Mouse (Mus musculus) heart, embryonic 14.5 days (tissue): Measurements from ENCODE around the gene Gucy1b1. TPM values are rescaled to one million over a fixed set of nuclear protein-coding genes. Genes with fewer than 3 reads are reported as not detected.

Source experiments
- ATAC-seq: fragments of 200-750 bp; cut with Nextera tagmentation; 2 replicates; pipeline ENCODE4 v1.8.0; 2017; ENCODE audit warnings: low read depth, moderate TSS enrichment; ENCODE audit not compliant: insufficient number of reproducible peaks, insufficient read depth, low FRiP score
- H3K27ac ChIP-seq, 2 experiments: fragments of 200-500 bp in 1 of 2; fragments of 300-500 bp in 1 of 2; sonication (generic) in 1 of 2; replicated peaks in 1 of 2; 2 replicates each; pipeline ENCODE4 v1.5.1; 2012 to 2014; ENCODE audit warnings: low read depth in 2 of 2, low read length in 2 of 2, control low read depth in 1 of 2, mild to moderate bottlenecking in 1 of 2, mixed read lengths in 1 of 2; ENCODE audit not compliant: control insufficient read depth in 1 of 2, insufficient read depth in 1 of 2
- H3K27me3 ChIP-seq: fragments of 300-500 bp; sonication (generic); 2 replicates; pipeline ENCODE4 v1.6.1; 2014; ENCODE audit warnings: mild to moderate bottlenecking, low read length, control low read depth; ENCODE audit not compliant: control insufficient read depth, insufficient read depth
- H3K36me3 ChIP-seq: fragments of 300-500 bp; sonication (generic); 2 replicates; pipeline ENCODE4 v1.6.1; 2014; ENCODE audit warnings: mild to moderate bottlenecking, control low read depth, low read length, mixed read lengths; ENCODE audit not compliant: control insufficient read depth, insufficient read depth
- H3K4me1 ChIP-seq, 2 experiments: fragments of 200-500 bp in 1 of 2; fragments of 300-500 bp in 1 of 2; sonication (generic) in 1 of 2; 2 replicates each; pipeline ENCODE4 v1.6.1; 2012 to 2014; ENCODE audit warnings: low read length in 2 of 2, control low read depth in 1 of 2, mixed read lengths in 1 of 2; ENCODE audit not compliant: control insufficient read depth in 2 of 2, insufficient read depth in 2 of 2
- H3K4me2 ChIP-seq: fragments of 300-500 bp; sonication (generic); 2 replicates; pipeline ENCODE4 v1.6.1; 2014; ENCODE audit warnings: mild to moderate bottlenecking, low read length
- H3K4me3 ChIP-seq, 2 experiments: fragments of 200-500 bp in 1 of 2; fragments of 300-500 bp in 1 of 2; sonication (generic) in 1 of 2; 2 replicates each; pipeline ENCODE4 v1.5.1; 2012 to 2014; ENCODE audit warnings: low read length in 2 of 2, mild to moderate bottlenecking in 2 of 2, control low read depth in 1 of 2, low read depth in 1 of 2, moderate library complexity in 1 of 2; ENCODE audit not compliant: control insufficient read depth in 1 of 2, insufficient read depth in 1 of 2
- H3K9ac ChIP-seq: fragments of 300-500 bp; sonication (generic); 2 replicates; pipeline ENCODE4 v1.6.1; 2014; ENCODE audit warnings: mild to moderate bottlenecking, low read length
- H3K9me3 ChIP-seq: fragments of 300-500 bp; sonication (generic); 2 replicates; pipeline ENCODE4 v1.6.1; 2016; ENCODE audit warnings: low read length, control low read depth; ENCODE audit not compliant: control insufficient read depth
- WGBS: fragments of 180-500 bp; shearing (Covaris S2); extraction: QIAGEN DNeasy Blood & Tissue Kit; methylation state at CpG from one replicate; pipeline ENCODE4 v1.1.7; 2014; 5-methylcytosine and 5-hydroxymethylcytosine counted together
- polyA plus RNA-seq: library from polyadenylated mRNA; unstranded; fragments of >200 nt; fragmentation: Nextera tagmentation; extraction: Ambion mirVana; gene quantifications from 2 replicates; pipeline ENCODE4 v1.2.1, GENCODE M21; 2014

Gene Gucy1b1
- polyA plus RNA-seq, 1 experiment from 2014 or later: 62.2 TPM

DNA sequence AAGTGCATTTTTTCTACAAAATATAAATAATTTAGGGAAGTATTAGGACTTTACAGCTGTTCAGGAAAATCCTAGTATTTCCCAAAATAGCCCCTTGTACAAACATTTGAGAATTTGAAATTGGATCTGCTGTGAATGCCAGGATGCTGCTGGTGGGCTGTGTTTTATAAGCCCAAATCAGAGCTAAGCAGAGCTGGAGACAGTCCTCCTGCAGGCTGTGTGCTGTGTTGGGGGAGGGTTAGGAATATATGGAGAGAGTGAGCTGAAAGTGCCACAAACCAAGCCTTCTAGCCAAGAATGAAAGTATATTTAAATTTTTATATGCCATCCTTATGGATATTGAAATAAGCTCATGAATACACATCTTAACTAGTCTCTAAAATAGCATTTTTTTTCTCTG, 23.0 kb downstream of the Gucy1b1 start:
- no peak for ATAC-seq
- Histone ChIP-seq H3K4me1 (peaks cover 3 to 17% of the 10 kb centered on the region in 2 experiments; a peak in 3 of 4 replicates), H3K9ac (no peak overlapping the region), H3K4me3 (no peak overlapping the region), H3K27ac (no peak overlapping the region), H3K36me3 (peaks cover 19% of the 10 kb centered on the region), H3K27me3 (no peaks in the 10 kb centered on the region), H3K4me2 (no peak overlapping the region), H3K9me3 (no peaks in the 10 kb centered on the region)

DNA sequence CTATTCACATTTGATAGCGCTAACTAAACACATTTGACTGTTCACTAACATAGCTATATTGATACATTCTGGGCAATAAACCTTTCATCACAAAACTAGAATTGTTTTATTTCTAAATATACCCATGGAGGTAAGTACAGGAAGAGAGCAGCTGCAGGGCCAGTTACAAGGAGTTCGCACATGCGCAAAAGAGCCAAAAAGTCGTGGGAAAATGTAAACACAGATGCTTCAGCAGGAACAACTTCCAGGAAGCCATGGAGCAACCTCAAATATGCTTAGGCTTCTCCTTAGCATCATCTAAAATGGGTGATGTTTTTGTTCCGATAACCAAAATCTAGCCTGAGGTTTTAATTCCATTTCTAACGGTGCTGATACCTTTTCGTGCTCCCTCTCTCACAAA, 25.8 kb downstream of the Gucy1b1 start:
- no peaks in the 10 kb centered on the region for H3K9me3 ChIP-seq
- no peak overlapping the region for H3K4me3 ChIP-seq
- H3K9ac ChIP-seq: no peak overlapping the region
- H3K27ac ChIP-seq: 0 out of 4 replicates have a peak overlapping the region, but pooled peaks of 1 of the 2 experiments have one; percentile 16
- no peaks in the 10 kb centered on the region for H3K27me3 ChIP-seq
- H3K4me1 ChIP-seq: peaks cover 0 to 5% of the 10 kb centered on the region in 2 experiments; a peak in 2 of 4 replicates
- no peak overlapping the region for H3K4me2 ChIP-seq
- peaks cover 34% of the 10 kb centered on the region for H3K36me3 ChIP-seq
- 63% methylated on average over 7 of the region's 7 CpGs for WGBS
- no peak for ATAC-seq

DNA sequence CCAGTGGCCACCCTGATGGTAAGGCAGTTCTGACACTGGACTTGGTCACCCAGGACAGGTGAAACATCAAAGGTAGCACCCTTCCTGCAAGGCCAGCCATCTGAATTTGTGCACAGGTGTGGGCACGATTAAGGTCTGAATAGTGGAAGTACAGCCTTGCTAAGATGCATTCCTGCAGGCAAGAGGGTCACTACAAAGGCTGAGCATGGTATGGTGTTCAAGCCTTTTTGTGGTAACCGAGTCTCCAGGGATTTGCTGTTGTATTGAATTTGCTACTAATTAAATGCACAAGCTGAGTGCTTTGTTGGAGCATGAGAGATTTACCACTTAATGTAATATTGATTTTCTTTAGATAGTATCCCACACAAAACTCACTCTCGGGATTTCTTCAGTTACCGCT, 26.4 kb downstream of the Gucy1b1 start:
- Histone ChIP-seq H3K36me3 (peaks cover 40% of the 10 kb centered on the region), H3K27me3 (no peaks in the 10 kb centered on the region), H3K4me3 (no peak overlapping the region), H3K9me3 (no peaks in the 10 kb centered on the region), H3K9ac (no peak overlapping the region), H3K4me1 (peaks cover 0 to 5% of the 10 kb centered on the region in 2 experiments; a peak in 2 of 4 replicates), H3K4me2 (no peak overlapping the region), H3K27ac (no peak overlapping the region)
- ATAC-seq: no peak
- WGBS: 85% methylated on average over 4 of the region's 4 CpGs

DNA sequence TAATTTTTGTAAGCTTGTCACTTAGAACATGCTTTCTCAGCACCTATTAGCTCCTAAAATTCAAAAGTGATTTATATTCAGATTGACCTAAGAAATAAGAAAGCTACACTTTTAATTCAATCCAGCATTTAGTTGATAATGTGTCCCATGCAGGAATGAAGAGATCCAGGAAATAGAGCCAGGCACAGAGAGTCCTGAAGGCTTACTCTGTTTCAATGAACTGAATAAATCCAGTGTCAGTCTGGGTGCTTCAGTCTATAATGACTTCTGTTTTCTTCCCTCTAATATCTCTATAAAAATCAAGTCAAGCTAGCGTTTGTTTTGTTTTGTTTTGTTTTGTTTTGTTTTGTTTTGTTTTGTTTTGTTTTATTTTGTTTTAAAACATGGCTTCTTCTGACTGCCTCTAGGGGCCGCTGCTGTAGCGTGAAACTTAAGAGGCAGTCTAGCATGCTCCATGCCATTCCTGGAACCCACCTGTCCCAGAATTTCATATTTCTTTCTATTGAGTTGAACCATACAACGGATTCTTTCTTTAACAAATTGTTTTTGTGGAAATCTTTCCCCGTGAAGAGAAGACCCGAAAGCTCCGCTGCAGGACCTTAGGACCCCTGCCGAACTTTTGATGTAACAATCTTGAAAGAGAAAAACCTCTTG, 27.3 kb downstream of the Gucy1b1 start:
- Histone ChIP-seq H3K27ac (no peak overlapping the region), H3K4me2 (no peak overlapping the region), H3K9me3 (no peaks in the 10 kb centered on the region), H3K36me3 (peaks cover 41% of the 10 kb centered on the region), H3K27me3 (no peaks in the 10 kb centered on the region), H3K4me3 (no peak overlapping the region), H3K4me1 (peaks cover 0 to 5% of the 10 kb centered on the region in 2 experiments; a peak in 2 of 4 replicates), H3K9ac (no peak overlapping the region)
- no peak for ATAC-seq
- WGBS: 27% methylated on average over 8 of the region's 8 CpGs

DNA sequence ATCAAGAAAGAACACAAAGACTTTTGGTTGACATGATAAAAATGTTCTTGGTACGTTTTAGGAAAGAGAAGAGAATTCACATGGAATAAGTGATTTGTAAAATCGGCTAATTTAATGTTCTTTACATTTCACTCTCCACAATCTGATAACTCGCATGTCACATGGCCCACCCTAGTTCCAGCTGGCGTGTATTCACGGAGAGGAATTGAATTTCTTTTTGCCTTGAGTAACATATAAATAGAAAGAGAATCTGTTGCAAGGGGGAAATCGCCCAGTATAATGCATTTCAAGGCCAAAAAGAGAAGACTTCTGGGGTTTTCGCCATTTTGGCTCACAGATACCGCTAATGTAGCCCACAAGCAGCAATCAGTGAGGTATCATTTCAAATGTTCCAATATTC, 28.4 kb downstream of the Gucy1b1 start:
- H3K9me3 ChIP-seq: no peaks in the 10 kb centered on the region
- H3K4me2 ChIP-seq: no peak overlapping the region
- WGBS: 84% methylated on average over 8 of the region's 8 CpGs
- no peak overlapping the region for H3K27ac ChIP-seq
- no peak for ATAC-seq
- peaks cover 45% of the 10 kb centered on the region for H3K36me3 ChIP-seq
- no peak overlapping the region for H3K4me3 ChIP-seq
- H3K27me3 ChIP-seq: no peaks in the 10 kb centered on the region
- H3K4me1 ChIP-seq: no peaks in the 10 kb centered on the region
- no peak overlapping the region for H3K9ac ChIP-seq

DNA sequence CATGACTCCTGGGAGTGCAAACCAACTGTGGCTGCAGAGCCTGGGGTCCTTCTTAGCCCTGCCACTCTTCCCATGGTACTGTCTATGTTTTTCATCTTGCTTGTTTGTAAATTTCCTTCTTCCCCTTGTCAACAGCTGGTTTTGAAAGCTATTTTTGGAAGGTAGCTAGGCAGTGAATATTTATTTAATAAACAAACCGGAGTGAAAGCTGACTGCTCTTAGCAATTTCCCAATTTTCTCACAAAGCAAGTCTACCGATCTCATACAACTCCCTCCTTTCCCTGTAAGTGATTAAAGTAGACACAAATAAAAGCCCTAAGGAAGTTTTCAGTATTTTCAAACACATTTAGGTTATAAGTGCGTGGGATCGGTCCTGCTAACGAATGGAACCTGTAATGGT, 29.6 kb downstream of the Gucy1b1 start:
- Histone ChIP-seq H3K9me3 (no peaks in the 10 kb centered on the region), H3K4me1 (no peaks in the 10 kb centered on the region), H3K36me3 (peaks cover 48% of the 10 kb centered on the region), H3K27me3 (no peaks in the 10 kb centered on the region), H3K4me2 (no peak overlapping the region), H3K9ac (no peak overlapping the region), H3K27ac (no peak overlapping the region), H3K4me3 (no peak overlapping the region)
- WGBS: 84% methylated on average over 5 of the region's 5 CpGs
- no peak for ATAC-seq

DNA sequence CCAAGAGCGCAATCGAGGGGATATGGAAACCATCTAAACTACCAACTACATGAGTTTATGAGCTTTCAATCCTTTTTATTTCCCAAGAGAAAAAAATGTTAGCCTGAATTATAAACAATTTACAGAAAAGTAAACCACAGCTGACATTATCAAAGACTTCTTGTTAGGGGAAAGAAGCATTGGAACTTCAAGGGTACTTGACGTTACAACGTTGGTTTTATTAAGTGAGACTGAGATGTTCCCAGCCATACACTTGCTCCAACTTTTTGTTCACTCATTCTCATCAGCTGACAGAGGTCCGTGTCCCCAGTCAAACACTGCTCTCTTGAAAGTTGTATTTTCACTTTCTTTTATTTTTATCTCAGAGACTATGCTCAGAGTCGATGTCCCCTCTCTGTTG, 30.8 kb downstream of the Gucy1b1 start:
- Histone ChIP-seq H3K9ac (no peak overlapping the region), H3K4me1 (no peaks in the 10 kb centered on the region), H3K27ac (no peak overlapping the region), H3K4me2 (no peak overlapping the region), H3K9me3 (no peaks in the 10 kb centered on the region), H3K36me3 (peaks cover 60% of the 10 kb centered on the region), H3K4me3 (no peak overlapping the region), H3K27me3 (no peaks in the 10 kb centered on the region)
- 88% methylated on average over 6 of the region's 6 CpGs for WGBS
- no peak for ATAC-seq
